In the genomic region with DNA sequence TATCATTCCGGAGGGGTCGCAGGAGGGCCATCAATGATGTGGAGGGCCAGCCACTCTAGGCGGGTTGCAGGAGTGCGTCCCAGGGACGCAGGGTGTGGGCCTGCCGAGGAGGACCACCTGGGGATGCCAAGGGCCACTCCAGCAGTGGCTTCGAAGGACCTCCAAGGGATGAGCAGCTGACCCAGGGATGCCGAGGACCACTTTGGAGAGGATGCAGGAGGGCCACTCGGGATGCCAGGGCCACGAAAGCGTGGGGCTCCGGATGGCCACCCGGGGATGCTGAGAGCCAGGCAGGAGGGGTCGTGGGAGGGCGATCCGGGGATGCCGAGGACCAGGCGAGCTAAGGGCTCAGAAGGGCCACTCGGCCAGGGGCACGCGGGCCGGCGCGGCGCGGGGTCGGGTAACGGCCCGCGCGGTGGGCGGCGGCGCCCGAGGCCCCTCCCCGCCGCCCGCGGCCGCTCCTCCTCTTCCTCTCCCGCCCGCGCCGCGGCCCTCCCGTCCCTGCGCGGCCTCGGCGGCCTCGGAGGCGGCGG, we compare ENCODE assay signal across 8 mouse cellular contexts. TPM values are rescaled to one million over a fixed set of nuclear protein-coding genes. Genes with fewer than 3 reads are reported as not detected.
DNase-seq lines count a peak whose midpoint lies in the region; ATAC-seq and TF ChIP-seq lines count a peak whose summit lies in the region.

A gene (plus strand): TSS at position 530 of the 533 bp plus-strand sequence.

- DNase-seq in urinary bladder, adult 2 months (ENCODE audit: low spot score): no peak
- DNase-seq in urinary bladder, postnatal 36 days (ENCODE audit: low spot score in 2 of 2): no peak
- peak; percentile 46 for DNase-seq in gastrocnemius, postnatal 25 days
- DNase-seq in induced T-regulatory cell, adult 2 months (ENCODE audit: low read depth): peak; percentile 77
- peak; percentile 71 for DNase-seq in limb, embryonic 11.5 days (ENCODE audit: low spot score)
- DNase-seq in midbrain, embryonic 11.5 days (ENCODE audit: low spot score, missing footprints): peak; percentile 96

- peak within 1 kb of the TSS; percentile 91 for H3K4me3 ChIP-seq in limb, embryonic 11.5 days (ENCODE audit: low read depth, low read length)
- peak within 1 kb of the TSS; percentile 99 for H3K4me3 ChIP-seq in midbrain, embryonic 11.5 days (ENCODE audit: low read depth, low read length)
- peak within 1 kb of the TSS; percentile 88 for H3K4me3 ChIP-seq in testis, adult 2 months (ENCODE audit: control insufficient read depth, low read depth, low read length)

- TF ChIP-seq POLR2A in testis, adult 2 months (IDR thresholded peaks at IDR 0.05; ENCODE audit: control insufficient read depth, low read depth, low read length): peak; percentile 35

- H3K27ac ChIP-seq in limb, embryonic 11.5 days (replicated peaks; ENCODE audit: low read depth, low read length): peak within 1 kb of the TSS; percentile 92
- H3K27ac ChIP-seq in midbrain, embryonic 11.5 days (ENCODE audit: low read depth, low read length): peak within 1 kb of the TSS; percentile 65
- peak within 1 kb of the TSS; percentile 74 for H3K27ac ChIP-seq in testis, adult 2 months (ENCODE audit: control insufficient read depth, insufficient read depth, low read depth, low read length)

- H3K9ac ChIP-seq in limb, embryonic 11.5 days (ENCODE audit: low read length): peak within 1 kb of the TSS; percentile 99
- H3K9ac ChIP-seq in midbrain, embryonic 11.5 days (ENCODE audit: low read length): peak within 1 kb of the TSS; percentile 100

- H3K9me3 ChIP-seq in limb, embryonic 11.5 days (ENCODE audit: control insufficient read depth, low read length): no peaks in the 10 kb centered on the region
- H3K9me3 ChIP-seq in midbrain, embryonic 11.5 days (ENCODE audit: control insufficient read depth, low read length): no peaks in the 10 kb centered on the region

- no peak for TF ChIP-seq CTCF in testis, adult 2 months (IDR thresholded peaks at IDR 0.05; ENCODE audit: control insufficient read depth, insufficient read depth, insufficient replicate concordance, low read depth, low read length)

- 1% methylated on average over 39 of the region's 53 CpGs for WGBS in limb, embryonic 11.5 days
- 3% methylated on average over 21 of the region's 53 CpGs for WGBS in midbrain, embryonic 11.5 days

- no peaks in the 10 kb centered on the region for H3K27me3 ChIP-seq in limb, embryonic 11.5 days (ENCODE audit: control insufficient read depth, insufficient read depth, low read length)
- no peaks in the 10 kb centered on the region for H3K27me3 ChIP-seq in midbrain, embryonic 11.5 days (ENCODE audit: control insufficient read depth, insufficient read depth, low read length)
- no peaks in the 10 kb centered on the region for H3K27me3 ChIP-seq in testis, adult 2 months (ENCODE audit: control insufficient read depth, insufficient read depth, low read length)

- no peaks in the 10 kb centered on the region; the same call in 1 of the 2 replicates for H3K36me3 ChIP-seq in limb, embryonic 11.5 days (ENCODE audit: control insufficient read depth, insufficient read depth, low read length)
- H3K36me3 ChIP-seq in midbrain, embryonic 11.5 days (ENCODE audit: control insufficient read depth, insufficient read depth, low read length): no peaks in the 10 kb centered on the region
- H3K36me3 ChIP-seq in testis, adult 2 months (ENCODE audit: control insufficient read depth, insufficient read depth, low read length): no peaks in the 10 kb centered on the region

- peaks cover 21% of the 10 kb centered on the region for H3K4me1 ChIP-seq in limb, embryonic 11.5 days (ENCODE audit: control insufficient read depth, insufficient read depth, low read length)
- peaks cover 27% of the 10 kb centered on the region for H3K4me1 ChIP-seq in midbrain, embryonic 11.5 days (ENCODE audit: control insufficient read depth, insufficient read depth, low read length)
- peaks cover 24% of the 10 kb centered on the region for H3K4me1 ChIP-seq in testis, adult 2 months (ENCODE audit: control insufficient read depth, insufficient read depth, low read length)

- peak within 1 kb of the TSS; percentile 95 for H3K4me2 ChIP-seq in limb, embryonic 11.5 days (ENCODE audit: low read depth, severe bottlenecking)
- H3K4me2 ChIP-seq in midbrain, embryonic 11.5 days: peak within 1 kb of the TSS; percentile 97

- peak; percentile 37 for ATAC-seq in common myeloid progenitor, adult 5-6 weeks (replicated peaks; ENCODE audit: low read depth, poor library complexity, severe bottlenecking)
- peak; percentile 57 for ATAC-seq in limb, embryonic 11.5 days (ENCODE audit: insufficient number of reproducible peaks, low FRiP score, low TSS enrichment, low read depth)
- ATAC-seq in midbrain, embryonic 11.5 days (ENCODE audit: low FRiP score): peak; percentile 77

RNA-seq across cellular contexts. Expression of the gene that starts here (rescaled TPM):
- 43.1 and 55.5 TPM in 2 replicates for polyA plus RNA-seq in urinary bladder, adult 2 months (2012; rRNA removed)
- total RNA-seq in common myeloid progenitor, adult 5-6 weeks (2017): 46.9 and 53.3 TPM in 2 replicates
- 10 to 100 TPM; 29.3 to 34.4 TPM for total RNA-seq in gastrocnemius, postnatal 25 days (2021)
- polyA plus RNA-seq in limb, embryonic 11.5 days (2014; fragmentation: Nextera tagmentation; extraction: Ambion mirVana): 24.2 and 26.4 TPM in 2 replicates
- polyA plus RNA-seq in midbrain, embryonic 11.5 days (2014; fragmentation: Nextera tagmentation; extraction: Ambion mirVana): 19.2 and 21.4 TPM in 2 replicates
- 57.9 and 63.9 TPM in 2 replicates for polyA plus RNA-seq in testis, adult 2 months (2012; rRNA removed)

Comparison
In these comparisons a context has a peak if more than half of its experiments do, and no peak if none do; other contexts are left out.
1. DNase-seq: peak in gastrocnemius, postnatal 25 days (single experiment), induced T-regulatory cell, adult 2 months (single experiment), limb, embryonic 11.5 days (single experiment) and midbrain, embryonic 11.5 days (single experiment); none in urinary bladder, adult 2 months (single experiment) and urinary bladder, postnatal 36 days (0 of 2).
2. Peak in every context shown above with its lines, with median percentiles within 50 percentile points of each other: ATAC-seq, H3K27ac ChIP-seq and H3K4me3 ChIP-seq.